Mouse (Mus musculus): Measurements from ENCODE around the gene Itpr1. TPM values are rescaled to one million over a fixed set of nuclear protein-coding genes. Genes with fewer than 3 reads are reported as not detected.

Itpr1 gene
- polyA plus RNA-seq, 1 experiment, result 68.2 TPM

DNA sequence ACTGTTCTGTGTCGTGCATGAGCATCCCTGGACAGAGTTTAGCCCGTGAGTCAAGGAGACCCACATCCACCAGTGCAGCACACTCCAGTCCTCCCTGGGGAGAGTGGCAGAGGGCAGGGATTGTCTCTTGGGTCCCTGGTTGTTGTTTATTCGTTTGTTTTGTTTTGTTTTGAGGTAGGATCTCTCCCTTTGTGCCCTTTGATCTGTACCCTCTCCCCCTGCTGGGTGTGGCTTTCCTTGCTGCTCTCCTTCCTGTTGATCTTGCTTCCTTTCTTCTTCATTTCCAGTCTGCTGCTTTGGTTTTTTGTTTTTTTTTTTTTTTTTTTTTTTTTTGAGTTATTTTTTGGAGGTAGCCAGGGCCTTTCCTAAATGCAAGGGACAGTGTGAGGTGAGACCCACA, 299.2 kb downstream of the Itpr1 start:
- H3K4me1 ChIP-seq (ENCODE audit: control insufficient read depth, insufficient read depth, low read length), result peaks cover 32% of the 10 kb centered on the region
- no peak overlapping the region for H3K4me3 ChIP-seq (ENCODE audit: insufficient read depth, low read depth, low read length)
- 28% methylated on average over 3 of the region's 3 CpGs for WGBS
- peak; percentile 63 for DNase-seq
- no peaks in the 10 kb centered on the region for H3K27me3 ChIP-seq (replicated peaks; ENCODE audit: control insufficient read depth, insufficient read depth, low read length)
- H3K27ac ChIP-seq (ENCODE audit: insufficient read depth, low read depth, low read length), result no peak overlapping the region
- H3K36me3 ChIP-seq (ENCODE audit: control insufficient read depth, insufficient read depth, low read length), result peaks cover 10% of the 10 kb centered on the region
- TF ChIP-seq CTCF (conservative IDR thresholded peaks at IDR 0.05; ENCODE audit: insufficient read depth, insufficient read length, low read depth, low read length) (no peak), POLR2A (IDR thresholded peaks at IDR 0.05; ENCODE audit: low read depth, low read length) (no peak)

GRCm38 (mm10) chr6:108512994-108513393, 300.1 kb downstream of the Itpr1 start:
- 56% methylated on average over 9 of the region's 9 CpGs for WGBS
- H3K4me3 ChIP-seq (ENCODE audit: insufficient read depth, low read depth, low read length), result no peak overlapping the region

GRCm38 (mm10) chr6:108516248-108516647, 303.4 kb downstream of the Itpr1 start:
- Histone ChIP-seq H3K4me3 (ENCODE audit: insufficient read depth, low read depth, low read length) (no peak overlapping the region), H3K27ac (ENCODE audit: insufficient read depth, low read depth, low read length) (no peak overlapping the region), H3K27me3 (replicated peaks; ENCODE audit: control insufficient read depth, insufficient read depth, low read length) (no peaks in the 10 kb centered on the region), H3K36me3 (ENCODE audit: control insufficient read depth, insufficient read depth, low read length) (peaks cover 9% of the 10 kb centered on the region), H3K4me1 (ENCODE audit: control insufficient read depth, insufficient read depth, low read length) (peaks cover 28% of the 10 kb centered on the region)
- WGBS, result 60% methylated on average over 1 of the region's 1 CpGs
- peak; percentile 62 for DNase-seq
- no peak for TF ChIP-seq POLR2A (IDR thresholded peaks at IDR 0.05; ENCODE audit: low read depth, low read length)

More at GRCm38 (mm10) chr6:108512994-108513393, 300.1 kb downstream of the Itpr1 start:
- H3K36me3 ChIP-seq (ENCODE audit: control insufficient read depth, insufficient read depth, low read length), result peaks cover 10% of the 10 kb centered on the region
- H3K4me1 ChIP-seq (ENCODE audit: control insufficient read depth, insufficient read depth, low read length), result peaks cover 36% of the 10 kb centered on the region
- H3K27ac ChIP-seq (ENCODE audit: insufficient read depth, low read depth, low read length), result no peak overlapping the region
- no peaks in the 10 kb centered on the region for H3K27me3 ChIP-seq (replicated peaks; ENCODE audit: control insufficient read depth, insufficient read depth, low read length)
- TF ChIP-seq CTCF (conservative IDR thresholded peaks at IDR 0.05; ENCODE audit: insufficient read depth, insufficient read length, low read depth, low read length) (no peak), POLR2A (IDR thresholded peaks at IDR 0.05; ENCODE audit: low read depth, low read length) (no peak)
- DNase-seq, result peak; percentile 88

DNA sequence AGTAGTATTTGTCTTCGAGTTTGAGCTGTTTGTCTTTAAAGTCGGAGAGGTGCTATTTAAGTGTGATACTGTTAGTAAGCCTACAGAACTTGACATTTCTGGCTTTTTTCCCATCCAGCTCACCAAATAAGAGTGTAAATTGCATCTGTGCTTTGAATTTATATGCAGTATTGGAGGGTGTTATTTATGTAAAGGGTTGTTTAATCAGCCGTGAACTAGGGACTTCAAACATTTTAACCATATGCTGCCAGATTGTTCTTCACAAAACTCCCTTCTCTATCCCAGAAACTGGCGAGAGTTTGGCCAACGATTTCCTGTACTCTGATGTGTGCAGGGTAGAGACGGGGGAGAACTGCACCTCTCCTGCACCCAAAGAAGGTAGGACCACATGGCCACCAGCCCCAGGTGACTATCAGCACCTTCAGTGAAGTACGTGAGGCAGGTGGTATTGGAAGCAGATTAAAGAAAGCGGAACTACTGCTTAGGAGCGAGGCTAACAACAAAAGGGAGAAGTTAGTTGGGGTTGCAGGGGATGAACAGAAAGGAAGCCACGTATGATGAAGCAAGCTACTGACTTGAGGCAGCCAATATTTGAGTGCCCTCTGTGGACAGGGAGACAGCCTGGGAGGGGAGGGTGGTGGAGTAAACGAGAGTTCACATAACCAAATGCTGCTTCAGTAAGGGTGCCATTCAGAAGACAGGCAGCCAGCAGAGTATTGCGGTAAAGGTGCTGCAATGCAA, 304.5 kb downstream of the Itpr1 start:
- Histone ChIP-seq H3K27me3 (replicated peaks; ENCODE audit: control insufficient read depth, insufficient read depth, low read length) (no peaks in the 10 kb centered on the region), H3K27ac (ENCODE audit: insufficient read depth, low read depth, low read length) (no peak overlapping the region), H3K36me3 (ENCODE audit: control insufficient read depth, insufficient read depth, low read length) (peaks cover 10% of the 10 kb centered on the region), H3K4me1 (ENCODE audit: control insufficient read depth, insufficient read depth, low read length) (peaks cover 22% of the 10 kb centered on the region), H3K4me3 (ENCODE audit: insufficient read depth, low read depth, low read length) (no peak overlapping the region)
- no peak for DNase-seq
- TF ChIP-seq POLR2A (IDR thresholded peaks at IDR 0.05; ENCODE audit: low read depth, low read length), result no peak
- no peak for TF ChIP-seq CTCF (conservative IDR thresholded peaks at IDR 0.05; ENCODE audit: insufficient read depth, insufficient read length, low read depth, low read length)
- 64% methylated on average over 12 of the region's 12 CpGs for WGBS

DNA sequence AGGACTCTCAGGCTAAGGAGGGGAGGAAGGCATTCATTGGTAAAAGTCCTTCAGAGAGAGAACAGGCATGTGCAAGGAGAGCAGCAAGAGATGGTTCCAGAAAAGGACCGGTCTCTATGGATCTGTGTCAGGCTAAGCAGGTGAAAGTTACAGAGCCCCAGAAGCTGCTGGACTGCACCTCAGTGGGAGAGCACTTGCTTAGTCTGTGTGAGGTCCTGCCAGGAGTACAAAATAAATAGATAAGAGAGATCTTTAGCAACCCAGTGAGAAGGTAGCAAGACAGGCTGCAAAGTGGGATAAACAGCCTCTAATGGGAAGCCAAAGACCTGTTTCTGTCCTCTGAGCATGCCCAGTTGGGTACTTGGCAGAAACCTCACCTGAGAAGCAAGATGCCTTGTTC, 305.1 kb downstream of the Itpr1 start:
- Histone ChIP-seq H3K36me3 (ENCODE audit: control insufficient read depth, insufficient read depth, low read length) (peaks cover 10% of the 10 kb centered on the region), H3K27ac (ENCODE audit: insufficient read depth, low read depth, low read length) (no peak overlapping the region), H3K4me3 (ENCODE audit: insufficient read depth, low read depth, low read length) (no peak overlapping the region), H3K27me3 (replicated peaks; ENCODE audit: control insufficient read depth, insufficient read depth, low read length) (no peaks in the 10 kb centered on the region), H3K4me1 (ENCODE audit: control insufficient read depth, insufficient read depth, low read length) (peaks cover 23% of the 10 kb centered on the region)
- no peak for DNase-seq
- 77% methylated on average over 1 of the region's 1 CpGs for WGBS
- TF ChIP-seq POLR2A (IDR thresholded peaks at IDR 0.05; ENCODE audit: low read depth, low read length) (no peak), CTCF (conservative IDR thresholded peaks at IDR 0.05; ENCODE audit: insufficient read depth, insufficient read length, low read depth, low read length) (no peak)

GRCm38 (mm10) chr6:108518552-108518951, 305.7 kb downstream of the Itpr1 start:
- peaks cover 28% of the 10 kb centered on the region for H3K4me1 ChIP-seq (ENCODE audit: control insufficient read depth, insufficient read depth, low read length)
- no peak overlapping the region for H3K27ac ChIP-seq (ENCODE audit: insufficient read depth, low read depth, low read length)
- no peaks in the 10 kb centered on the region for H3K27me3 ChIP-seq (replicated peaks; ENCODE audit: control insufficient read depth, insufficient read depth, low read length)
- WGBS, result 65% methylated on average over 14 of the region's 14 CpGs
- TF ChIP-seq POLR2A (IDR thresholded peaks at IDR 0.05; ENCODE audit: low read depth, low read length) (no peak), CTCF (conservative IDR thresholded peaks at IDR 0.05; ENCODE audit: insufficient read depth, insufficient read length, low read depth, low read length) (no peak)
- no peak for DNase-seq
- H3K36me3 ChIP-seq (ENCODE audit: control insufficient read depth, insufficient read depth, low read length), result peaks cover 12% of the 10 kb centered on the region
- H3K4me3 ChIP-seq (ENCODE audit: insufficient read depth, low read depth, low read length), result no peak overlapping the region

DNA sequence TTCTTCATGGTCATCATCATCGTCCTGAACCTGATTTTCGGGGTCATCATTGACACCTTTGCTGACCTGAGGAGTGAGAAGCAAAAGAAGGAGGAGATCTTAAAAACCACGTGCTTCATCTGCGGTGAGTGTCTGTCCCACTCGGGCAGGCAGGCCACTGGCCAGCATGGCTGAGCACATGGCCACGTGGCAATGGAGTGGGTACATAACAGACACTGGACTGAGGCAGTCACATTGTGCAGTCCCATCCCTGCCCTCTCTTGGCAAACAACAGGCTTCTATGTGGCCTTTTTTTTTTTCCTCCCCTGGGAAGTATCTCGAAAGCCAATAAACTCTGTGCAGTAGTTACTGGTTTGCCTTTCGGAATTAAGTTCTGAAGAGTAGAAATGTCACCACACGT, 306.4 kb downstream of the Itpr1 start:
- TF ChIP-seq POLR2A (IDR thresholded peaks at IDR 0.05; ENCODE audit: low read depth, low read length) (no peak), CTCF (conservative IDR thresholded peaks at IDR 0.05; ENCODE audit: insufficient read depth, insufficient read length, low read depth, low read length) (no peak)
- Histone ChIP-seq H3K27me3 (replicated peaks; ENCODE audit: control insufficient read depth, insufficient read depth, low read length) (no peaks in the 10 kb centered on the region), H3K36me3 (ENCODE audit: control insufficient read depth, insufficient read depth, low read length) (peaks cover 11% of the 10 kb centered on the region), H3K27ac (ENCODE audit: insufficient read depth, low read depth, low read length) (no peak overlapping the region), H3K4me3 (ENCODE audit: insufficient read depth, low read depth, low read length) (no peak overlapping the region), H3K4me1 (ENCODE audit: control insufficient read depth, insufficient read depth, low read length) (peaks cover 28% of the 10 kb centered on the region)
- WGBS, result 62% methylated on average over 9 of the region's 9 CpGs
- DNase-seq, result peak; percentile 64
